Mouse (Mus musculus) liver, adult 2 months (tissue): ENCODE measurements at regions not wholly inside any gene's neighbourhood (a gene's known extent, or its start where the extent isn't known, plus 50 kb on each side); places are given as distances from the start of the nearest gene placed in this dataset.
A peak's percentile ranks its signal among the peaks of the same experiment; 100 is the strongest.

Experiments used
- DNase-seq: peaks from one replicate; pipeline ENCODE4 v3.0.0-alpha.2; 2011; ENCODE audit warnings: low read depth, low spot score; ENCODE audit errors: extremely low read depth
- H3K27ac ChIP-seq: fragments of 200-500 bp; replicated peaks from 2 replicates; pipeline ENCODE4 v1.5.1; 2012; ENCODE audit warnings: low read depth, mild to moderate bottlenecking, control low read depth, inconsistent platforms, low read length; ENCODE audit not compliant: insufficient read depth
- H3K27me3 ChIP-seq: fragments of 200-500 bp; 2 replicates; pipeline ENCODE4 v1.6.1; 2012; ENCODE audit warnings: mild to moderate bottlenecking, moderate library complexity, low read length, inconsistent platforms; ENCODE audit not compliant: control insufficient read depth, insufficient read depth
- H3K36me3 ChIP-seq: fragments of 200-500 bp; 2 replicates; pipeline ENCODE4 v1.6.1; 2012; ENCODE audit warnings: low read length, inconsistent platforms; ENCODE audit not compliant: control insufficient read depth, insufficient read depth
- H3K4me1 ChIP-seq: fragments of 200-500 bp; 2 replicates; pipeline ENCODE4 v1.6.1; 2011; ENCODE audit warnings: low read length; ENCODE audit not compliant: control insufficient read depth, insufficient read depth
- H3K4me3 ChIP-seq: fragments of 200-500 bp; 2 replicates; pipeline ENCODE4 v1.5.1; 2011; ENCODE audit warnings: low read depth, mild to moderate bottlenecking, control low read depth, low read length, moderate library complexity; ENCODE audit not compliant: insufficient read depth
- H3K79me2 ChIP-seq: fragments of 200-500 bp; 2 replicates; pipeline ENCODE4 v1.6.1; 2012; ENCODE audit warnings: inconsistent platforms, mild to moderate bottlenecking, low read length, moderate library complexity; ENCODE audit not compliant: control insufficient read depth, insufficient read depth
- H3K9ac ChIP-seq: fragments of 200-500 bp; 2 replicates; pipeline ENCODE4 v1.6.1; 2012; ENCODE audit warnings: low read depth, mild to moderate bottlenecking, control low read depth, inconsistent platforms, low read length
- CTCF ChIP-seq: fragments of 200-500 bp; IDR thresholded peaks from 2 replicates; pipeline ENCODE4 v1.5.1; 2011; ENCODE audit warnings: low read depth, low read length, control low read depth
- POLR2A ChIP-seq: fragments of 200-500 bp; IDR thresholded peaks from 2 replicates; pipeline ENCODE4 v1.6.1; 2011; ENCODE audit warnings: low read length, control low read depth; ENCODE audit not compliant: insufficient read depth; ENCODE audit errors: extremely low read depth
- WGBS: fragments of 180-500 bp; shearing (Covaris S2); methylation state at CpG from one replicate; pipeline ENCODE4 v1.1.7; 2018; 5-methylcytosine and 5-hydroxymethylcytosine counted together

DNA sequence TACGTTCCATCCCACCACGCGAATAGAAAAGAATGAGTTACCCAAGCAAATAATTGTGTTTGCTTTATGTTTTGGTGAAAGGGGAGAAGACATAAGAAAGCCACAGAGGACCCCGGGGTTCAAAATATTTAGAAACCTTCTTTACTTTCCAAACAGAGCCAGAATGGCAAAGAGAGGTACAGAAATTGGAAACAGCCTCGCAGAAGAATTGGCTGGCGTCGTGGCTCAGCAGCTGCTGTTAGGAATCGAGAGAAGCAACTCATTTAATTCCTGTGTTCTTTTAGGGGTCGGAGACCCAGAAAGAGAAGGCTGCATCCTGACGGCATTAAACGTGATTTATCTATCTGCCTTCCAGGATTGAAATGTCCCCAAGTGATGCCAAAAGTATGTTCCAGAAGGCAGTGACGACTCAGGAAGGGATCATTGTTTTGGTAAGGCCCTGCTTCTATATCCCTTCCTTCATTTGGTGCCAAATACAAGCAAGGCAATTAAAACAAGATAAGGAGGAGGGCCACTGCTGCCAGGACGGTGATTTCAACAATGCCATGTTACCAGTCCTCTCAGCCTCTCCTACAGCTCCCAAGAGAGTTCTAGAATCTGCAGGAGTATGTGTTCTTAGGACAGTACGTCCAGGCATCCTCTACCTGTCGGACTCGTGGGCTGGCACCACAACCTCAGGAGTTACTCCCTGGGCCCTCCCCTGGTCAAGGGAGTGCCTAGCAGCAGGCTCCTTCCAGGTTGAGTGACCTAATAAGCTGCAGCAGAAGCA lies 334.8 kb downstream of the Efnb2 start:
- H3K9ac ChIP-seq: no peak overlapping the region
- DNase-seq: peak; percentile 1
- H3K27me3 ChIP-seq: no peaks in the 10 kb centered on the region
- TF ChIP-seq CTCF (no peak), POLR2A (no peak)
- H3K79me2 ChIP-seq: no peaks in the 10 kb centered on the region
- H3K4me3 ChIP-seq: no peak overlapping the region
- no peaks in the 10 kb centered on the region for H3K4me1 ChIP-seq
- H3K27ac ChIP-seq: no peak overlapping the region
- WGBS: 68% methylated on average over 16 of the region's 16 CpGs
- no peaks in the 10 kb centered on the region for H3K36me3 ChIP-seq

DNA sequence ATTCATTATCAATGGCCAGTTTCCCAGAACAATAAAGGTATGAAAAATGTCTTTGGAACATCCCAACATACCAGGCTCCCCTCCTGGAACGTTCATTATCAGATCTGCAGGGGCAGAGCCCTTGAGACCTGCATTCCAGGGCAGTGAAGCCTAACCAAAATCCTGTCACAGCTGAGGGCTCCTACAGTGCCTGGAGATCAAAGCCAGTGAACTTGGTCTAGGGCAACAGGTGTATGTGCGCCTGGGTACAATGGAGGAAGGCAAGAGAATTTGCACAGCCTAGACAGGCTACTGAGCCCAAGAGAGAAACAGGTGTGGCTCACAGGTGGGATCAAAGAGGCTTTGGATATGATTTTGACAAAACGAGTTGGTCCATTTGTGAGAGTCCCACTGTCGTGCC lies 335.6 kb downstream of the Efnb2 start:
- TF ChIP-seq POLR2A: no peak
- no peak for TF ChIP-seq CTCF
- WGBS: 66% methylated on average over 4 of the region's 4 CpGs
- H3K4me3 ChIP-seq: no peak overlapping the region
- DNase-seq: no peak
- no peaks in the 10 kb centered on the region for H3K79me2 ChIP-seq
- no peaks in the 10 kb centered on the region for H3K27me3 ChIP-seq
- no peaks in the 10 kb centered on the region for H3K36me3 ChIP-seq
- no peak overlapping the region for H3K9ac ChIP-seq
- H3K4me1 ChIP-seq: no peaks in the 10 kb centered on the region
- H3K27ac ChIP-seq: no peak overlapping the region

- no peaks in the 10 kb centered on the region for H3K27me3 ChIP-seq
- WGBS: 81% methylated on average over 5 of the region's 5 CpGs
- DNase-seq: no peak
- H3K36me3 ChIP-seq: no peaks in the 10 kb centered on the region
- H3K4me3 ChIP-seq: no peak overlapping the region
- no peak overlapping the region for H3K27ac ChIP-seq
- H3K9ac ChIP-seq: no peak overlapping the region
- no peaks in the 10 kb centered on the region for H3K79me2 ChIP-seq
- H3K4me1 ChIP-seq: no peaks in the 10 kb centered on the region
- TF ChIP-seq CTCF (no peak), POLR2A (no peak)
Measured at GRCm38 (mm10) chr8:8324520-8324919, 336.5 kb downstream of the Efnb2 start.

- Histone ChIP-seq H3K27me3 (peaks cover 4% of the 10 kb centered on the region; the same call in 1 of the 2 replicates), H3K9ac (no peak overlapping the region), H3K27ac (no peak overlapping the region), H3K4me1 (no peaks in the 10 kb centered on the region), H3K79me2 (no peaks in the 10 kb centered on the region), H3K36me3 (no peaks in the 10 kb centered on the region), H3K4me3 (no peak overlapping the region)
- no peak for DNase-seq
- no peak for TF ChIP-seq CTCF
- TF ChIP-seq POLR2A: no peak
- WGBS: 79% methylated on average over 7 of the region's 7 CpGs
Measured at GRCm38 (mm10) chr8:8308253-8308652, 352.8 kb downstream of the Efnb2 start.

GRCm38 (mm10) chr8:8307487-8307886 lies 353.6 kb downstream of the Efnb2 start:
- WGBS: 57% methylated on average over 9 of the region's 9 CpGs

DNA sequence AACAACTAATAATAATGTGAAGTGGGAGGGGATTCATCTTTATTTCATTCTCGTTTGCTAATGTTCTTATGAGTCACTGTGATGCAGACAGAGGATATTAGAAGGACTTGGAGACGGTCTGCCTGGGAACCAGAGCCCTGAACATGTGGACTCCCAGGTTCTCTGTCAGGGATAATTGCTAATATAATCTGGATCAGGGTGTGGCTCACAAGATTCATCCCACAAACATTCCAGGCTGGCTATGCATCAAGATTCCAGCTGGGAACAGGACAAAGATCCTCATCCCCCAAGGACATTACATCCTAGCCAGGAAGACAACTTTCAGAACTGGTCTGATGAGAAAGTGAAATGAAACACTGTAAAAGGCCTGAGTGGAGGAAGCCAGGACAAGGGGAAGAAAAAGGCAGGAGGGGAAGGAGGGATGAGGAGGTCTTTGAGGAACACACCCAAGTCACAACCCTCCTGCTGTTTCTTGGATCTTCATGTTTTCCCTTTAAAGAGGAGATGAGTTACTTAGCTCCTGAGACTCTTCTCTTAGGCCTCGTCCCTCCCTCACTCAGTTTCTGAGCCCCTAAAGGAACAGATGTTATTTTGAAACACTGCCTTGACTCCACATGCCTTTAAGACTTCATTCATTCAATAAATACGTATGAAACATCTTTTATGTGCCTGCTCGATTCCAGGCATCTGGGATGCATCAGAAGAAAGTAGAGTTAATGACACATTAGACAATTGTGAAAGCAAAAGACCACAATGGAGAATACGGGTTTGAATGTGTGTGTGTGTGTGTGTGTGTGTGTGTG lies 360.9 kb downstream of the Efnb2 start:
- DNase-seq: no peak
- 68% methylated on average over 6 of the region's 6 CpGs for WGBS

More at GRCm38 (mm10) chr8:8307487-8307886, 353.6 kb downstream of the Efnb2 start:
- H3K4me1 ChIP-seq: no peaks in the 10 kb centered on the region
- H3K79me2 ChIP-seq: no peaks in the 10 kb centered on the region
- no peak for TF ChIP-seq POLR2A
- TF ChIP-seq CTCF: no peak
- H3K36me3 ChIP-seq: no peaks in the 10 kb centered on the region
- no peak overlapping the region for H3K4me3 ChIP-seq
- peaks cover 4% of the 10 kb centered on the region; the same call in 1 of the 2 replicates for H3K27me3 ChIP-seq
- H3K27ac ChIP-seq: no peak overlapping the region
- DNase-seq: no peak
- H3K9ac ChIP-seq: no peak overlapping the region

More for the DNA sequence above, 360.9 kb downstream of the Efnb2 start:
- Histone ChIP-seq H3K27ac (no peak overlapping the region), H3K4me1 (no peaks in the 10 kb centered on the region), H3K4me3 (no peak overlapping the region), H3K36me3 (no peaks in the 10 kb centered on the region), H3K9ac (no peak overlapping the region), H3K27me3 (no peaks in the 10 kb centered on the region), H3K79me2 (no peaks in the 10 kb centered on the region)
- TF ChIP-seq CTCF: no peak
- no peak for TF ChIP-seq POLR2A
